Mouse (Mus musculus) lung, postnatal 0 days (tissue): ENCODE data around the gene Zfp365.

Source experiments
- CTCF ChIP-seq: IDR thresholded peaks from 2 replicates; pipeline ENCODE4 v1.5.1; 2016; ENCODE audit warnings: antibody characterized with exemption, mild to moderate bottlenecking
- EP300 ChIP-seq: IDR thresholded peaks from 2 replicates; pipeline ENCODE4 v1.6.1; 2016; ENCODE audit warnings: antibody characterized with exemption, mild to moderate bottlenecking, control low read depth

- no peak for TF ChIP-seq CTCF
- TF ChIP-seq EP300 = peak; percentile 94
Measured at GRCm38 (mm10) chr10:67951690-67952089, 39.2 kb upstream of the Zfp365 start.
